Mouse (Mus musculus): Measurements from ENCODE around the gene Lbhd1. TPM values are rescaled to one million over a fixed set of nuclear protein-coding genes. Genes with fewer than 3 reads are reported as not detected.

Lbhd1 gene
- polyA plus RNA-seq, 1 experiment = 28.6 TPM

GRCm38 (mm10) chr19:8903412-8903811, 19.9 kb downstream of the Lbhd1 start:
- H3K4me1 ChIP-seq (ENCODE audit: control insufficient read depth, insufficient read depth, low read length) = no peaks in the 10 kb centered on the region
- H3K4me3 ChIP-seq (ENCODE audit: insufficient read depth, low read length) = no peak overlapping the region
- H3K27ac ChIP-seq (ENCODE audit: insufficient read depth, low read length) = no peak overlapping the region
- no peak for TF ChIP-seq CTCF (IDR thresholded peaks at IDR 0.05; ENCODE audit: borderline replicate concordance, insufficient read depth, low read length)
- no peak for TF ChIP-seq POLR2A (IDR thresholded peaks at IDR 0.05; ENCODE audit: low read depth, low read length)

DNA sequence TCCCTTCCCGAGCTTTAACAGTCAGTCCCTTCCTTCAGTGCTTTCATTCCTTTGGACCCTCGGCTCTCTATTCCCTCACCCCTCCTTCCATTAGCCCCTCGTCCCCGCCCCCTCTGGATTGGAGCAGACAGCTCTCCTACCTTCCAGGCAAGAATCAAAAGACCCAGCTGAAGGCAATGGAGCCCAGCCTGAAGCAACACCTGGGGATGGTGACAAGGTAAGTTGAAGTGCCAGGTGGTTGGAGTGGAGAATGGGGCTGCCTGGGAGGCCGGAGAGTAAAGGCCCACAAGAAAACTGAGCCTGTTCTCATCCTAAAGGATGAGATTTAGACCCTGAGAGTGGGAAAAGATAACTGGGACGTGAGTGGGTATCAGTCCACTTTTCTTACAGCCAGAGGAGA, 25.0 kb downstream of the Lbhd1 start:
- no peak for TF ChIP-seq CTCF (IDR thresholded peaks at IDR 0.05; ENCODE audit: borderline replicate concordance, insufficient read depth, low read length)
- TF ChIP-seq POLR2A (IDR thresholded peaks at IDR 0.05; ENCODE audit: low read depth, low read length) = no peak
- no peak overlapping the region for H3K27ac ChIP-seq (ENCODE audit: insufficient read depth, low read length)
- H3K4me1 ChIP-seq (ENCODE audit: control insufficient read depth, insufficient read depth, low read length) = no peaks in the 10 kb centered on the region

GRCm38 (mm10) chr19:8911810-8912209, 28.3 kb downstream of the Lbhd1 start:
- no peak overlapping the region for H3K4me3 ChIP-seq (ENCODE audit: insufficient read depth, low read length)
- TF ChIP-seq POLR2A (IDR thresholded peaks at IDR 0.05; ENCODE audit: low read depth, low read length) (no peak), CTCF (IDR thresholded peaks at IDR 0.05; ENCODE audit: borderline replicate concordance, insufficient read depth, low read length) (no peak)
- no peak overlapping the region for H3K27ac ChIP-seq (ENCODE audit: insufficient read depth, low read length)
- H3K4me1 ChIP-seq (ENCODE audit: control insufficient read depth, insufficient read depth, low read length) = no peaks in the 10 kb centered on the region

More for the DNA sequence above, 25.0 kb downstream of the Lbhd1 start:
- no peak overlapping the region for H3K4me3 ChIP-seq (ENCODE audit: insufficient read depth, low read length)

GRCm38 (mm10) chr19:8914212-8914611, 30.7 kb downstream of the Lbhd1 start:
- Histone ChIP-seq H3K4me3 (ENCODE audit: insufficient read depth, low read length) (no peak overlapping the region), H3K27ac (ENCODE audit: insufficient read depth, low read length) (no peak overlapping the region), H3K4me1 (ENCODE audit: control insufficient read depth, insufficient read depth, low read length) (no peaks in the 10 kb centered on the region)
- TF ChIP-seq POLR2A (IDR thresholded peaks at IDR 0.05; ENCODE audit: low read depth, low read length) = no peak
- TF ChIP-seq CTCF (IDR thresholded peaks at IDR 0.05; ENCODE audit: borderline replicate concordance, insufficient read depth, low read length) = no peak

GRCm38 (mm10) chr19:8919000-8919399, 35.5 kb downstream of the Lbhd1 start:
- TF ChIP-seq CTCF (IDR thresholded peaks at IDR 0.05; ENCODE audit: borderline replicate concordance, insufficient read depth, low read length) (no peak), POLR2A (IDR thresholded peaks at IDR 0.05; ENCODE audit: low read depth, low read length) (no peak)

DNA sequence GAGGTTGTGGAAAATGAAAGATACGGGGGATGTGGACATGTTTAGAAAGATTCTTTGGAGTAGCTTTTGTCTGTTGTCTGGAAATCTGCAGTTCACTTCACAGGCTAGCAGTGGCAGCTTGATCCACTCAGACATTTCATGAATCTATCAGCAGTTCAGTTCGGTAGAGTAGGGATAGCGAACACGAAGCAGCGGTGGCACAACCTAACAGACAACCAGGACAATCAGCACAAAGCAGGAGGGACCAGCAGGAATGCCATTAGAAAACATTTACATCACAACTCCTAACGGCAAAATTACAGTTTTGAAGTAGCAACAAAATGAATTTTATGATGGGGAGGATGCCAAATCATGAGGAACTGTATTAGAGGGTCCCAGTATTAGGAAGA, 36.1 kb downstream of the Lbhd1 start:
- Histone ChIP-seq H3K4me1 (ENCODE audit: control insufficient read depth, insufficient read depth, low read length) (0 out of 2 replicates have a peak, but pooled peaks cover 4% of the 10 kb centered on the region), H3K4me3 (ENCODE audit: insufficient read depth, low read length) (0 out of 2 replicates have a peak overlapping the region, but pooled peaks have one; percentile 7), H3K27ac (ENCODE audit: insufficient read depth, low read length) (peak overlapping the region; percentile 79)
- no peak for TF ChIP-seq CTCF (IDR thresholded peaks at IDR 0.05; ENCODE audit: borderline replicate concordance, insufficient read depth, low read length)
- TF ChIP-seq POLR2A (IDR thresholded peaks at IDR 0.05; ENCODE audit: low read depth, low read length) = no peak; the same call in 1 of the 2 replicates

More at GRCm38 (mm10) chr19:8919000-8919399, 35.5 kb downstream of the Lbhd1 start:
- Histone ChIP-seq H3K4me3 (ENCODE audit: insufficient read depth, low read length) (no peak overlapping the region), H3K27ac (ENCODE audit: insufficient read depth, low read length) (no peak overlapping the region), H3K4me1 (ENCODE audit: control insufficient read depth, insufficient read depth, low read length) (0 out of 2 replicates have a peak, but pooled peaks cover 4% of the 10 kb centered on the region)

GRCm38 (mm10) chr19:8920073-8920736, 36.7 kb downstream of the Lbhd1 start, which contains the start of gene B3gat3:
Gene B3gat3, plus strand, starts transcription at chr19:8920374.
- peak within 1 kb of the TSS; percentile 79 for H3K27ac ChIP-seq (ENCODE audit: insufficient read depth, low read length)
- peak within 1 kb of the TSS; percentile 99 for H3K4me3 ChIP-seq (ENCODE audit: insufficient read depth, low read length)
- H3K4me1 ChIP-seq (ENCODE audit: control insufficient read depth, insufficient read depth, low read length) = 0 out of 2 replicates have a peak, but pooled peaks cover 4% of the 10 kb centered on the region
- peak; percentile 93 for TF ChIP-seq POLR2A (IDR thresholded peaks at IDR 0.05; ENCODE audit: low read depth, low read length)
- no peak for TF ChIP-seq CTCF (IDR thresholded peaks at IDR 0.05; ENCODE audit: borderline replicate concordance, insufficient read depth, low read length)

DNA sequence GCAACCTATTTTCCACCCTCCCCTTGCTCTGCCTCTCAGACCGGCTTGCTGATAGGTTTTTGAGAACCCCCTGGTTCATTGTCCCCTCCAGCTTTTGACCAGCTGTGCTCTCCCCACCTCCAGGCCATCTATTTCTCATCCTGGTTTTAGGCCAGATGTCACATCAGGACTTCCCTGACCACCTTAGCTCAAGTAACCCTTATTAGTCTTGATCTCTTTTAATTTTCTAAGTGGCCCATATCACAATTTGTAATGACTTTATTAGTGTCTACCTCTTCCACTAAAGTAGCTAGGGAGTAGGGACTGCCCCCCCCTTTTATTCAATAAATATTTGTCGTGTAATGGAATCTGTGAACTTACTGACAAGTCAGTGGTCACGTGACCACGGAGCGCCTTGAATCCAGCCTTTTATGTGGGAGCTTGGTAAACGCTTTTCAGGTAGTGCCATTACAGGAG, 37.3 kb downstream of the Lbhd1 start:
- H3K27ac ChIP-seq (ENCODE audit: insufficient read depth, low read length) = peak overlapping the region; percentile 79
- H3K4me1 ChIP-seq (ENCODE audit: control insufficient read depth, insufficient read depth, low read length) = 0 out of 2 replicates have a peak, but pooled peaks cover 4% of the 10 kb centered on the region
- TF ChIP-seq POLR2A (IDR thresholded peaks at IDR 0.05; ENCODE audit: low read depth, low read length) = no peak
- no peak for TF ChIP-seq CTCF (IDR thresholded peaks at IDR 0.05; ENCODE audit: borderline replicate concordance, insufficient read depth, low read length)
- peak overlapping the region; percentile 99 for H3K4me3 ChIP-seq (ENCODE audit: insufficient read depth, low read length)

DNA sequence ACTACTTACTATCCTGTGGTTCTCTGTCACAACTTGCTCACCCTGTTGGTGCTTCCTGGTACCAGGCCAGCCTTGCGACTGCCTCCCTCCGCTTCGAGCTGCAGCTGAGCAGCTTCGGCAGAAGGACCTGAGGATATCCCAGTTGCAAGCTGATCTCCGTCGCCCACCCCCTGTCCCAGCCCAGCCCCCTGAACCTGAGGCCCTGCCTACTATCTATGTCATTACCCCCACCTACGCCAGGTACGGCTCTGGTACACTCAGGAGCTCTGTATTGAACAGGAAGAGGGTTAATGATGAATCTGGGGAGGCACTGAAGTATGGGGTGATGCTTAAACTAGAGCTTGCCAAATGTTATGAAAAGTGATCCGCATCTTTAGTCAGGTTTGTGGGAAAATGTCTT, 38.2 kb downstream of the Lbhd1 start:
- TF ChIP-seq POLR2A (IDR thresholded peaks at IDR 0.05; ENCODE audit: low read depth, low read length) (no peak), CTCF (IDR thresholded peaks at IDR 0.05; ENCODE audit: borderline replicate concordance, insufficient read depth, low read length) (no peak)
- H3K4me1 ChIP-seq (ENCODE audit: control insufficient read depth, insufficient read depth, low read length) = 0 out of 2 replicates have a peak, but pooled peaks cover 4% of the 10 kb centered on the region
- H3K4me3 ChIP-seq (ENCODE audit: insufficient read depth, low read length) = peak overlapping the region; percentile 99

GRCm38 (mm10) chr19:8926766-8927165, 43.2 kb downstream of the Lbhd1 start:
- TF ChIP-seq POLR2A (IDR thresholded peaks at IDR 0.05; ENCODE audit: low read depth, low read length) (no peak), CTCF (IDR thresholded peaks at IDR 0.05; ENCODE audit: borderline replicate concordance, insufficient read depth, low read length) (no peak)
- Histone ChIP-seq H3K27ac (ENCODE audit: insufficient read depth, low read length) (no peak overlapping the region), H3K4me1 (ENCODE audit: control insufficient read depth, insufficient read depth, low read length) (peaks cover 7% of the 10 kb centered on the region; the same call in 1 of the 2 replicates), H3K4me3 (ENCODE audit: insufficient read depth, low read length) (no peak overlapping the region)

More for the DNA sequence above, 38.2 kb downstream of the Lbhd1 start:
- no peak overlapping the region for H3K27ac ChIP-seq (ENCODE audit: insufficient read depth, low read length)

Data from embryonic fibroblast, embryonic 13.5 days (primary cell).